Mouse (Mus musculus) ES-Bruce4 (cell line): Measurements from ENCODE around the gene Ldlrad3.

Source experiments
- CTCF ChIP-seq: IDR thresholded peaks from one replicate; pipeline ENCODE4 v1.8.1; 2011; ENCODE audit warnings: low read depth, low read length
- EP300 ChIP-seq: IDR thresholded peaks from 2 replicates; pipeline ENCODE4 v1.6.1; 2011; ENCODE audit warnings: low read depth, low read length; ENCODE audit not compliant: insufficient read depth
- POLR2A ChIP-seq: IDR thresholded peaks from one replicate; pipeline ENCODE4 v1.8.1; 2011; ENCODE audit warnings: low read length; ENCODE audit not compliant: insufficient read depth

DNA sequence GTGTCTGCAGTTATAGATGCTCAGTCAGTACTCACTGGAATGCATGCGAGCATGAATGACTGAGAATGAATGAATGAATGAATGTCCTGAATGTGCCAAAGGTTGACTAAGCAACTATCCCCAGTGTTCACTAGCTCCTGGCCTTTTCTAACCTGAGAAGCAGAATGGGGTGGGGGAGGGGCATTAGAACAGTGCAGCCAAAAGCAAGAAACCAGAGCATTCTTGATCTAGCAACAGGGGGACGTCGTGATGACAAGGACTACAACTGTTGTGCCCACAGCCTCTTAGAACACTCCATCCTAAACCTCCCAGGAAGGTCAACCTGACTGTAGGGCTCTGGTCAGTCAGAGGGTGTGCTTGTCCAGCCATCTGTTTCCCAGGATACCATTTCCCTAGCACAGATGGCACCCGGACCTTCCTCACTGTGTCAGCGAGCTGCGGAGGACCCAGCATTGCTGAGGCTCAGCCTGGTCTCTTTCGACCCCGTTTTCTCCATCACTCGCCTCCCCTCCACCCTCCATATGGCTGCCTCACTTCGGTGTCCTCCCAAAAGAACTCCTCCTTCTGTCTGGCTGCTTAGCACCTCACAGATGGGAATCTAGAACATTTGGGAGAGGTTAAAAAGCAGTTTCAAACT is 278.7 kb downstream of the Ldlrad3 start:
- TF ChIP-seq CTCF (no peak), EP300 (no peak), POLR2A (no peak)
